Mouse (Mus musculus) midbrain, postnatal 0 days (tissue): ENCODE data around the gene Nme3. TPM values are rescaled to one million over a fixed set of nuclear protein-coding genes. Genes with fewer than 3 reads are reported as not detected.

Experiments used
- ATAC-seq: fragments of 200-750 bp; cut with Nextera tagmentation; 2 replicates; pipeline ENCODE4 v1.8.0; 2017; ENCODE audit warnings: moderate number of reproducible peaks, mild to moderate bottlenecking, moderate TSS enrichment, moderate library complexity; ENCODE audit not compliant: low FRiP score
- DNase-seq: peaks from one replicate; pipeline ENCODE4 v3.0.0-alpha.2; 2015; ENCODE audit warnings: low spot score
- H3K27ac ChIP-seq: fragments of 300-500 bp; sonication (generic); 2 replicates; pipeline ENCODE4 v1.5.1; 2014; ENCODE audit warnings: low read depth, mild to moderate bottlenecking, low read length, mixed read lengths
- H3K27me3 ChIP-seq: fragments of 300-500 bp; sonication (generic); 2 replicates; pipeline ENCODE4 v1.6.1; 2014; ENCODE audit warnings: low read length, control low read depth, mixed read lengths; ENCODE audit not compliant: insufficient read depth
- H3K36me3 ChIP-seq: fragments of 300-500 bp; sonication (generic); 2 replicates; pipeline ENCODE4 v1.6.1; 2014; ENCODE audit warnings: low read length, control low read depth, mixed read lengths; ENCODE audit not compliant: insufficient read depth
- H3K4me1 ChIP-seq: fragments of 300-500 bp; sonication (generic); 2 replicates; pipeline ENCODE4 v1.6.1; 2014; ENCODE audit warnings: mild to moderate bottlenecking, control low read depth, antibody characterized with exemption, low read length, mixed read lengths; ENCODE audit not compliant: insufficient read depth
- H3K4me2 ChIP-seq: fragments of 300-500 bp; sonication (generic); 2 replicates; pipeline ENCODE4 v1.6.1; 2014; ENCODE audit warnings: low read depth, mild to moderate bottlenecking, low read length, mixed read lengths; ENCODE audit not compliant: poor library complexity, severe bottlenecking
- H3K4me3 ChIP-seq: fragments of 300-500 bp; sonication (generic); 2 replicates; pipeline ENCODE4 v1.5.1; 2014; ENCODE audit warnings: low read depth, mild to moderate bottlenecking, low read length, moderate library complexity
- H3K9ac ChIP-seq: fragments of 300-500 bp; sonication (generic); replicated peaks from 2 replicates; pipeline ENCODE4 v1.6.1; 2014; ENCODE audit warnings: mild to moderate bottlenecking, low read length, moderate library complexity, mixed read lengths; ENCODE audit not compliant: poor library complexity, severe bottlenecking
- H3K9me3 ChIP-seq: fragments of 300-500 bp; sonication (generic); 2 replicates; pipeline ENCODE4 v1.6.1; 2016; ENCODE audit warnings: low read length, control low read depth
- CTCF ChIP-seq: IDR thresholded peaks from 2 replicates; pipeline ENCODE4 v1.5.1; 2016; ENCODE audit warnings: antibody characterized with exemption, mild to moderate bottlenecking
- WGBS: fragments of 180-500 bp; shearing (Covaris S2); extraction: QIAGEN DNeasy Blood & Tissue Kit; methylation state at CpG from one replicate; pipeline ENCODE4 v1.1.7; 2014; 5-methylcytosine and 5-hydroxymethylcytosine counted together
- polyA plus RNA-seq: library from polyadenylated mRNA; unstranded; fragments of >200 nt; fragmentation: Nextera tagmentation; extraction: Ambion mirVana; gene quantifications from 2 replicates; pipeline ENCODE4 v1.2.1, GENCODE M21; 2015
- total RNA-seq: library from RNA; depleted of rRNA; stranded (reverse); fragments of >200 nt; gene quantifications from 2 replicates; pipeline ENCODE4 v1.2.3, GENCODE M21; 2014

Nme3 gene
- total and polyA plus RNA-seq, 2 experiments from 2014 or later: 54.4 to 98.3 TPM

- H3K36me3 ChIP-seq: peaks cover 60% of the 10 kb centered on the region
- no peaks in the 10 kb centered on the region for H3K27me3 ChIP-seq
- no peak overlapping the region for H3K4me2 ChIP-seq
- H3K27ac ChIP-seq: no peak overlapping the region
- no peaks in the 10 kb centered on the region for H3K9me3 ChIP-seq
- 79% methylated on average over 5 of the region's 5 CpGs for WGBS
- no peak for TF ChIP-seq CTCF
- no peak overlapping the region for H3K4me3 ChIP-seq
- no peak overlapping the region for H3K9ac ChIP-seq
- DNase-seq (no peak), ATAC-seq (no peak)
- peaks cover 14% of the 10 kb centered on the region for H3K4me1 ChIP-seq
These were observed 2.9 kb downstream of the Nme3 start for GRCm38 (mm10) chr17:24899153-24899552.

DNA sequence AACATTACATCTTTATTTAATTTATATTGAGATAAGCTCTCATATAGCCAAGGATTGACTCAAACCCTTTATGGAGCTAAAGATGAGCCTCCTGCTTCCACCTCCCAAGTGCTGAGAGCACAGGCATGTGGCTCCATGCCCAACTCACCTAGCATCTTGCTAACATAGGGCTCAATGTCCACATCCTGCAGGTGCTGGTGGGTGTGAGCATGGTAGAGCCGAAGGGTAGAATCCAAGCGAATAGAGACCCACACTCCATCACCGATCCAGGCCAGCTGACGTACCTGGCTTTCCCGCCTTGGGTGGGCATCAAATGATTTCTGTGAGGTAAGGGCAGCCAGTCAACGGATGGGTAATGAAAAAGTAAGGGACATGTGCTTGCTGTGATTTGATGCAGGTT lies 3.7 kb downstream of the Nme3 start:
- H3K36me3 ChIP-seq: peaks cover 68% of the 10 kb centered on the region

DNA sequence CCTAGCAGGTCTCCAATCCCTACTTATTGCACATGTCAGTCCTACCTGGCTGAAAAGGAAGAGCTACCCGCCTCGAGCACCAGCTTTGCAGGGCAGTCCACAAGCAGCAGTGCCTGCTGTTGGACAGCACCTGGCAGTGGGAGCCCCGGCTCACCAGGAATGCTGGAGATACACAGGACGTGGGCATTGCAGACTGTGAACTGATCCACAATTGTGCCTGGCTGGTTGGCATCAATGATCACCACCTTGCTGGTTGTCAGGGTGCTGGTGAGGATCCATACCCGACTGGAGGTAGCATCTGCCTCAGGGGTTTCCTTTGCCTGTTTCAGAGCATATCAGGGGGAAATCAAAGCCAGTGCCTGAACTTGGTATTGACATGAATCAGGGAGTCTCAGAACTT lies 5.8 kb downstream of the Nme3 start:
- no peak for TF ChIP-seq CTCF
- peaks cover 7% of the 10 kb centered on the region for H3K4me1 ChIP-seq
- no peaks in the 10 kb centered on the region for H3K27me3 ChIP-seq
- no peak overlapping the region for H3K27ac ChIP-seq
- H3K36me3 ChIP-seq: peaks cover 89% of the 10 kb centered on the region
- H3K4me3 ChIP-seq: no peak overlapping the region
- H3K4me2 ChIP-seq: no peak overlapping the region
- DNase-seq: no peak
- no peak for ATAC-seq
- no peaks in the 10 kb centered on the region for H3K9me3 ChIP-seq
- no peak overlapping the region for H3K9ac ChIP-seq
- 94% methylated on average over 5 of the region's 5 CpGs for WGBS

More for the DNA sequence above, 3.7 kb downstream of the Nme3 start:
- DNase-seq (no peak), ATAC-seq (no peak)
- TF ChIP-seq CTCF: no peak
- Histone ChIP-seq H3K27ac (no peak overlapping the region), H3K4me2 (no peak overlapping the region), H3K4me3 (no peak overlapping the region), H3K4me1 (peaks cover 14% of the 10 kb centered on the region), H3K27me3 (no peaks in the 10 kb centered on the region), H3K9ac (no peak overlapping the region), H3K9me3 (no peaks in the 10 kb centered on the region)
- WGBS: 94% methylated on average over 6 of the region's 6 CpGs

- Histone ChIP-seq H3K9ac (no peak overlapping the region), H3K4me2 (no peak overlapping the region), H3K36me3 (peaks cover 97% of the 10 kb centered on the region), H3K4me1 (no peaks in the 10 kb centered on the region), H3K4me3 (no peak overlapping the region), H3K27me3 (no peaks in the 10 kb centered on the region), H3K27ac (no peak overlapping the region), H3K9me3 (no peaks in the 10 kb centered on the region)
- DNase-seq (no peak), ATAC-seq (no peak)
- peak; percentile 54 for TF ChIP-seq CTCF
- WGBS: 68% methylated on average over 9 of the region's 9 CpGs
These were observed 6.6 kb downstream of the Nme3 start for GRCm38 (mm10) chr17:24902671-24903474.

DNA sequence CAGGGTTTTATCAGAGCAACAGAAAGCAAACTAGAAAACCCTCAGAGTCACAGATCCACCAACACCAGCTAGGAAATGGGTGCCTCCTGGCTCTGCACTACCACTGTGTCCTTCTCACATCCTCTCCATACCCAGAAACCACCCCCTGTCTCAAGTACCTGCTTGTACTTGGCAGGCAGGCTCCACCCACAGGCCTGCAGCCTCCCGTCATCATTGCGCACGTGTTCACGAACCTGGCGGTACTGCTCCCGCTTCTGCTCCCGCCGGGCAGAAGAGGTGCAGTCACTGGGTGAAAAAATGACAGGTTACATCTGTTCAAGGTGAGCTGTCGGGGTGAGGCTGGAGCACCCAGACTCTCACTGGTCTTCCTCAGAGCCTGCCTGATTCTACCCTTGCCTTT lies 7.5 kb downstream of the Nme3 start:
- no peak for DNase-seq
- no peak for TF ChIP-seq CTCF
- Histone ChIP-seq H3K27ac (no peak overlapping the region), H3K9ac (no peak overlapping the region), H3K9me3 (no peaks in the 10 kb centered on the region), H3K4me3 (no peak overlapping the region), H3K36me3 (peaks cover 99% of the 10 kb centered on the region), H3K27me3 (no peaks in the 10 kb centered on the region), H3K4me2 (no peak overlapping the region), H3K4me1 (no peaks in the 10 kb centered on the region)
- ATAC-seq: no peak
- 90% methylated on average over 9 of the region's 9 CpGs for WGBS

DNA sequence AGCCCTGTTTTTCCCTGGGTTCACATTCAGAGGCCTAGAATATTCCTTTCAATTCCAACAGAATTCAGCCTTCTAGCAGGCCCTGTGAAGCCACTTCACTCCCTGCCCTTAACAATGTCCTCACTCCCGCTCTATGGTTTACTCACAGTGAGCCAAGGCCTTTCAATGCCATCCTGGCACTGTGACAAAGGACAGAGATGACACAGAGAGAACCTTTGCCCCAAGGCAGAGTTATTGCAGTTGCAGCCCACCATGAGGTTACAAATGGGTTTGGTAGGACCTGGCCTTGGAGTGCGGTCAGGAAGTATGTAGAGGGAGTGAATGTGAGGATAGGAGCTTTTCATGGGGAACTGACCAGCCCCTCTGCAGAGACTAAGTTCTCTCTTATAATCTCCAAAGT lies 11.3 kb downstream of the Nme3 start:
- no peak for TF ChIP-seq CTCF
- H3K36me3 ChIP-seq: peaks cover 93% of the 10 kb centered on the region
- no peak overlapping the region for H3K9ac ChIP-seq
- DNase-seq: no peak
- no peaks in the 10 kb centered on the region for H3K27me3 ChIP-seq
- H3K4me3 ChIP-seq: no peak overlapping the region
- 98% methylated on average over 2 of the region's 2 CpGs for WGBS
- ATAC-seq: no peak
- H3K27ac ChIP-seq: no peak overlapping the region
- no peaks in the 10 kb centered on the region for H3K9me3 ChIP-seq
- H3K4me2 ChIP-seq: no peak overlapping the region
- no peaks in the 10 kb centered on the region for H3K4me1 ChIP-seq
